Mouse (Mus musculus): ENCODE measurements around the gene Fgfr2.

Gene Fgfr2

GRCm38 (mm10) chr7:131371880-131372651 lies 1751.1 kb downstream of the Fgfr2 start:
- DNase-seq (ENCODE audit: low read depth, low spot score): peak; percentile 34

- no peak for DNase-seq (ENCODE audit: low read depth, low spot score)
Measured at GRCm38 (mm10) chr7:131371470-131371860, 1751.7 kb downstream of the Fgfr2 start.

- DNase-seq (ENCODE audit: low read depth, low spot score): peak; percentile 91
Measured at GRCm38 (mm10) chr7:131370648-131371469, 1752.3 kb downstream of the Fgfr2 start, which contains the start of gene Pstk. Gene Pstk, plus strand, starts transcription at chr7:131371141.

GRCm38 (mm10) chr7:131364131-131364530 lies 1759.0 kb downstream of the Fgfr2 start:
- no peak for DNase-seq (ENCODE audit: low read depth, low spot score)

- peak; percentile 99 for DNase-seq (ENCODE audit: low read depth, low spot score)
Measured at GRCm38 (mm10) chr7:131362615-131363300, 1760.4 kb downstream of the Fgfr2 start, which contains the start of gene 2310057M21Rik. Gene 2310057M21Rik, minus strand, starts transcription at chr7:131362759.

- no peak for DNase-seq (ENCODE audit: low read depth, low spot score)
Measured at GRCm38 (mm10) chr7:131362269-131362614, 1760.9 kb downstream of the Fgfr2 start.

- DNase-seq (ENCODE audit: low read depth, low spot score): no peak
Measured at GRCm38 (mm10) chr7:131356105-131356504, 1767.0 kb downstream of the Fgfr2 start.

GRCm38 (mm10) chr7:131345856-131346541 lies 1777.2 kb downstream of the Fgfr2 start:
- no peak for DNase-seq (ENCODE audit: low read depth, low spot score)

- peak; percentile 14 for DNase-seq (ENCODE audit: low read depth, low spot score)
Measured at GRCm38 (mm10) chr7:131337502-131338068, 1785.6 kb downstream of the Fgfr2 start.

GRCm38 (mm10) chr7:131333564-131333963 lies 1789.6 kb downstream of the Fgfr2 start, which contains the start of gene Fam24a:
Gene Fam24a, plus strand, starts transcription at chr7:131333864.
- DNase-seq (ENCODE audit: low read depth, low spot score): no peak

- DNase-seq (ENCODE audit: low read depth, low spot score): no peak
Measured at GRCm38 (mm10) chr7:131331688-131332087, 1791.5 kb downstream of the Fgfr2 start.

GRCm38 (mm10) chr7:131329416-131329815 lies 1793.7 kb downstream of the Fgfr2 start, which contains the start of gene Fam24b:
Gene Fam24b, minus strand, starts transcription at chr7:131329516.
- DNase-seq (ENCODE audit: low read depth, low spot score): no peak

- no peak for DNase-seq (ENCODE audit: low read depth, low spot score)
Measured at GRCm38 (mm10) chr7:131327054-131327453, 1796.1 kb downstream of the Fgfr2 start.

GRCm38 (mm10) chr7:131322192-131322591 lies 1801.0 kb downstream of the Fgfr2 start, which contains the start of gene Cuzd1:
Gene Cuzd1, minus strand, starts transcription at chr7:131322292.
- no peak for DNase-seq (ENCODE audit: low read depth, low spot score)

- no peak for DNase-seq (ENCODE audit: low read depth, low spot score)
Measured at GRCm38 (mm10) chr7:131318340-131318739, 1804.8 kb downstream of the Fgfr2 start.

- DNase-seq (ENCODE audit: low read depth, low spot score): peak; percentile 67
Measured at GRCm38 (mm10) chr7:131317587-131317986, 1805.6 kb downstream of the Fgfr2 start.

GRCm38 (mm10) chr7:131314493-131314892 lies 1808.7 kb downstream of the Fgfr2 start:
- no peak for DNase-seq (ENCODE audit: low read depth, low spot score)

- no peak for DNase-seq (ENCODE audit: low read depth, low spot score)
Measured at GRCm38 (mm10) chr7:131306733-131307132, 1816.4 kb downstream of the Fgfr2 start.

GRCm38 (mm10) chr7:131303340-131303739 lies 1819.8 kb downstream of the Fgfr2 start:
- DNase-seq (ENCODE audit: low read depth, low spot score): no peak

GRCm38 (mm10) chr7:131297151-131297550 lies 1826.0 kb downstream of the Fgfr2 start:
- DNase-seq (ENCODE audit: low read depth, low spot score): peak; percentile 12

- DNase-seq (ENCODE audit: low read depth, low spot score): no peak
Measured at GRCm38 (mm10) chr7:131265851-131266250, 1857.3 kb downstream of the Fgfr2 start.

Data from ES-CJ7 (cell line).